Mouse (Mus musculus): ENCODE results near the gene H3f3b. TPM values are rescaled to one million over a fixed set of nuclear protein-coding genes. Genes with fewer than 3 reads are reported as not detected.
A peak's percentile ranks its signal among the peaks of the same experiment; 100 is the strongest.
"Not testable (repeated sequence)": the region's sequence is repeated elsewhere in the genome, so short reads cannot be mapped to it uniquely, and the experiment has no call there.

The H3f3b gene
- polyA plus RNA-seq, 1 experiment from 2014 or later: 2,300 TPM

DNA sequence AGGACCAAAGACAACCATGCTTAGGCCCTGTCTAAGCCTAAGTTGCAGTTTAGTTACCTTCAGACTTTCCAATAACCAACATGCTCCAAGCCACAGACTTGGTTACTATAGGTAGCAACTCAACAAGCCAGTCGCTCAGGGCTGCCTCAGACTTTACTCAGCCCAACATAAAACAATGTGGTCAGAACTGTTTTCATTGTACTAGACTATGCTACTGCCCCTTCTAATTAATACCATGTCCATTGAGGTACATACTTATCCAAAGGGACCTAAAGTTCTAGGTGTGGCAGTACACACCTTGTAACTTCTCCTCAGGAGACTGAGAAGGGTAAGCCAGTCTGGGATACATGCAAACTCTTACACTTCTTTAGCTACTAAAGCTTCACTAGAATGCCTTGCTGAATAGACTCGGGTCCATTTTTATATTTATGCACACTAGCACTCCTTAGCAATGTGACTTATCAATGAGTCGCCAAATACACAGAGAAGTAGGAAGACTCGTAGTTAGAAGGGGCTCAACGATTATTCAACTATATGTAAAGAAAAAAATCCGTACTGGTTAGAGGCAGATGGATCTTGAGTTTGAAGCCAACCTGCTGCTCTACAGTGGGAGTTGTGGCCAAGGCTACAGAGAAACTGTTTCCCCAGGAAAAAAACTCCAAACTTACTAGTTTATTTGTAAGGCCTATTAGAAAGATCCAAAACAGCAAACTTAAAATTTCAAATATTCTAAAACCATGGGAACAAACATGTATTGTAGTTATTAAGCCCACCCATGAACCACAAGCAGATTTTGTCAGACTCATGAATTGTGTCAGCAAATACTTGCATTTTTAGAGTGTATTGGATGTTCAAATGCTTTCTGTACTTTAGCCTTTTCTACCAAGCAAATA lies 6.2 kb downstream of the H3f3b start:
- Histone ChIP-seq H3K4me3 (ENCODE audit: low read depth, low read length) (no peak overlapping the region), H3K27ac (replicated peaks; ENCODE audit: low read depth, low read length) (no peak overlapping the region), H3K4me1 (ENCODE audit: control insufficient read depth, insufficient read depth, low read length) (no peaks in the 10 kb centered on the region), H3K4me2 (ENCODE audit: low read depth, severe bottlenecking) (peak overlapping the region; percentile 44; the same call in 1 of the 2 replicates), H3K9me3 (ENCODE audit: control insufficient read depth, low read length) (no peaks in the 10 kb centered on the region), H3K27me3 (ENCODE audit: control insufficient read depth, insufficient read depth, low read length) (no peaks in the 10 kb centered on the region), H3K36me3 (ENCODE audit: control insufficient read depth, insufficient read depth, low read length) (no peaks in the 10 kb centered on the region), H3K9ac (ENCODE audit: low read length) (no peak overlapping the region)
- 83% methylated on average over 6 of the region's 6 CpGs for WGBS
- ATAC-seq (ENCODE audit: insufficient number of reproducible peaks, low FRiP score, low TSS enrichment, low read depth): no peak
- peak; percentile 51 for DNase-seq (ENCODE audit: low spot score)

DNA sequence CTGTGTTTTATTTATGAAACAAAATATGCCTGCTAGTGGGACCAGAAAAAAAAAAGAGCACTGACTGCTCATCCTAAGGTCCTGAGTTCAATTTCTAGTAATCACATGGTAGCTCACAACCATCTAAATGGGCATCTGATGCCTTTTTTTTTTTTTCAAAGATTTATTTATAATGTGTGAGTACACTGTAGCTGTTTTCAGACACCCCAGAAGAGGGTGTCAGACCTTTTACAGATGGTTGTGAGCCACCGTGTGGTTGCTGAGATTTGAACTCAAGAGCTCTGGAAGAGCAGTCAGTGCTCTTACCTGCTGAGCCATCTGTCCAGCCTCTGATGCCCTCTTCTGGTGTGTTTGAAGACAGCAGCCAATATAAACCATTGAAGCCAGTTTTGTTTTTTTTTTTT lies 7.2 kb downstream of the H3f3b start:
- Histone ChIP-seq H3K27ac (replicated peaks; ENCODE audit: low read depth, low read length) (no peak overlapping the region), H3K27me3 (ENCODE audit: control insufficient read depth, insufficient read depth, low read length) (no peaks in the 10 kb centered on the region), H3K4me2 (ENCODE audit: low read depth, severe bottlenecking) (no peak overlapping the region), H3K9ac (ENCODE audit: low read length) (no peak overlapping the region), H3K4me3 (ENCODE audit: low read depth, low read length) (no peak overlapping the region), H3K4me1 (ENCODE audit: control insufficient read depth, insufficient read depth, low read length) (no peaks in the 10 kb centered on the region), H3K36me3 (ENCODE audit: control insufficient read depth, insufficient read depth, low read length) (no peaks in the 10 kb centered on the region), H3K9me3 (ENCODE audit: control insufficient read depth, low read length) (no peaks in the 10 kb centered on the region)
- no peak for ATAC-seq (ENCODE audit: insufficient number of reproducible peaks, low FRiP score, low TSS enrichment, low read depth)
- peak; percentile 47 for DNase-seq (ENCODE audit: low spot score)
- WGBS: 52% methylated on average over 1 of the region's 1 CpGs

DNA sequence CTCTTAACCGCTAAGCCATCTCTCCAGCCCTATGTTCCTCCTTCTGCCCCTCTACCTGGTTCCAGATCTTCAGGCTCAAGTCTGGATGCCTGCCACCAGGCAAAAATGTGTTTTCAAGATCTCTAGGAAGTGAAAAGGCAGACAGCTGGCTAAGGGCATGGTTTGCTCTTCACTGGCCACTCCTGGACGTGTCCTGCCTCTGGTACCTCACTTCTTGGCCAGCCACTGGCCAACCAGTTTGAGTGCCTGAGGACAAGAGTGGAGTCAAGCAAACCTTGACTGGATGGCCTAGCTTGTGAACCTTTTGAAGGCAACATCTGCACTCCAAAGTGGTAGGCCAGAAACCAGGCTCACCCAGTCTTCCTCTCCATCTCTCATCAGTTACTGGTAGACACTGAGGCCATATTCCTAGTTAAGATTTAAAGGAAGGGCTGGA lies 7.8 kb downstream of the H3f3b start:
- Histone ChIP-seq H3K9ac (ENCODE audit: low read length) (no peak overlapping the region), H3K4me3 (ENCODE audit: low read depth, low read length) (no peak overlapping the region), H3K9me3 (ENCODE audit: control insufficient read depth, low read length) (no peaks in the 10 kb centered on the region), H3K36me3 (ENCODE audit: control insufficient read depth, insufficient read depth, low read length) (no peaks in the 10 kb centered on the region), H3K4me1 (ENCODE audit: control insufficient read depth, insufficient read depth, low read length) (no peaks in the 10 kb centered on the region), H3K27ac (replicated peaks; ENCODE audit: low read depth, low read length) (no peak overlapping the region), H3K4me2 (ENCODE audit: low read depth, severe bottlenecking) (no peak overlapping the region), H3K27me3 (ENCODE audit: control insufficient read depth, insufficient read depth, low read length) (no peaks in the 10 kb centered on the region)
- WGBS: 88% methylated on average over 2 of the region's 2 CpGs
- DNase-seq (ENCODE audit: low spot score) (peak; percentile 53), ATAC-seq (ENCODE audit: insufficient number of reproducible peaks, low FRiP score, low TSS enrichment, low read depth) (no peak)

DNA sequence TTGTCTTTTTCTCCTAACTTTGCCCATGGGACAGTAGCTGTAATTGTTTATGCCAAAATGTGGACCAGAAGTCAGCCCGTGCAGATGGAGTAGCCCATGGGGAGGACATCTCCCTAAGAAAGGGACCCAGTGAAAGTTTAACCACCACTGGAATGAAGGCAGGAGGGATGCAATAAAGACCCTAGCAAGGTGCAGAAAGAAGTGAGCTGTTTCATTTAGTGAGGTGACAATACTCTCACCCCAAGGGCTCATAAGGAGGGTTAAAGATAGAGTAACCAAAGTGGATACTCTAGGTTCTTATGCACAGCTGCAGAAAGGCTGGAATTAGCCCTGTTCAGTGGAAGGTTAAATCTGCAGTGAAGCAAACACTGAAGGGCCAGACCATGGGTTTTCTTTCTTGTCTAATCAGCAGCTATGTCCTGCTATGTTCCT lies 8.4 kb downstream of the H3f3b start:
- H3K36me3 ChIP-seq (ENCODE audit: control insufficient read depth, insufficient read depth, low read length): no peaks in the 10 kb centered on the region
- no peaks in the 10 kb centered on the region for H3K27me3 ChIP-seq (ENCODE audit: control insufficient read depth, insufficient read depth, low read length)
- H3K27ac ChIP-seq (replicated peaks; ENCODE audit: low read depth, low read length): no peak overlapping the region
- no peak overlapping the region for H3K4me2 ChIP-seq (ENCODE audit: low read depth, severe bottlenecking)
- DNase-seq (ENCODE audit: low spot score) (no peak), ATAC-seq (ENCODE audit: insufficient number of reproducible peaks, low FRiP score, low TSS enrichment, low read depth) (no peak)
- no peak overlapping the region for H3K4me3 ChIP-seq (ENCODE audit: low read depth, low read length)
- no peaks in the 10 kb centered on the region for H3K4me1 ChIP-seq (ENCODE audit: control insufficient read depth, insufficient read depth, low read length)
- 57% methylated on average over 1 of the region's 1 CpGs for WGBS
- no peak overlapping the region for H3K9ac ChIP-seq (ENCODE audit: low read length)
- H3K9me3 ChIP-seq (ENCODE audit: control insufficient read depth, low read length): no peaks in the 10 kb centered on the region

DNA sequence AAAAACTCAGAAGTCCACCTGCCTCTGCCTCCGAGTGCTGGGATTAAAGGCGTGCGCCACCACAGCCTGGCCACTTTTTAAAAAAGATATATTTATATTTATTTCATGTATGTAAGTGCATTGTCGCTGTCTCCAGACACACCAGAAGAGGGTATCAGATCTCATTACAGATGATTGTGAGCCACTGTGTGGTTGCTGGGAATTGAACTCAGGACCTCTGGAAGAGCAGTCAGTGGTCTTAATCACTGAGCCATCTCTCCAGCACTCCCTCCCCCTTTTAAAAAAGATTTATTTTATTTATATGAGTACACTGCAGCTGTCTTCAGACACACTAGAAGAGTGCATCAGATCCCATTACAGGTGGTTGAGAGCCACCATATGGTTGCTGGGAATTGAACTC lies 8.9 kb downstream of the H3f3b start:
- not testable (repeated sequence) for H3K27me3 ChIP-seq (ENCODE audit: control insufficient read depth, insufficient read depth, low read length); DNase-seq (ENCODE audit: low spot score); H3K27ac ChIP-seq (replicated peaks; ENCODE audit: low read depth, low read length); H3K4me1 ChIP-seq (ENCODE audit: control insufficient read depth, insufficient read depth, low read length); H3K4me3 ChIP-seq (ENCODE audit: low read depth, low read length); H3K9ac ChIP-seq (ENCODE audit: low read length); H3K36me3 ChIP-seq (ENCODE audit: control insufficient read depth, insufficient read depth, low read length); H3K9me3 ChIP-seq (ENCODE audit: control insufficient read depth, low read length); ATAC-seq (ENCODE audit: insufficient number of reproducible peaks, low FRiP score, low TSS enrichment, low read depth); H3K4me2 ChIP-seq (ENCODE audit: low read depth, severe bottlenecking)
- 91% methylated on average over 4 of the region's 4 CpGs for WGBS

DNA sequence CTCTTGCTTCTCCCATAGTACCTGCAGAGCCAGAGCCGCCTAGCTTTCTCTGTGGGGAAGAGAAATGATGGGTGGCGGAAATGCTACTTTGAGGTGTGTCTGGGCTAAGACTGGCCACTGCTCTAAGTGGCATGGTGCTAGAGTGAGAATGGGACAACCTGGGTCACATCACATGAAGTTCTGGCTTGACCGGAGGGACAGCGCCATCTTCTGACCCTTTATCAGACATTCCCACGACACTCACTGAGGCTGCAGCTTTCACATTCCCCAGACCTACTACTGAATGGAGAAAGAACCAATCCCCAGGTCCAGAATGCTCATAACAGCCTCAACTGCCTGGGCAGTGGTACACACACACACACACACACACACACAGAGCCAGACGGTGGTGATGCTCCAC lies 9.7 kb downstream of the H3f3b start:
- Histone ChIP-seq H3K4me2 (ENCODE audit: low read depth, severe bottlenecking) (no peak overlapping the region), H3K36me3 (ENCODE audit: control insufficient read depth, insufficient read depth, low read length) (no peaks in the 10 kb centered on the region), H3K4me3 (ENCODE audit: low read depth, low read length) (no peak overlapping the region), H3K9me3 (ENCODE audit: control insufficient read depth, low read length) (no peaks in the 10 kb centered on the region), H3K27ac (replicated peaks; ENCODE audit: low read depth, low read length) (no peak overlapping the region), H3K9ac (ENCODE audit: low read length) (no peak overlapping the region), H3K4me1 (ENCODE audit: control insufficient read depth, insufficient read depth, low read length) (no peaks in the 10 kb centered on the region), H3K27me3 (ENCODE audit: control insufficient read depth, insufficient read depth, low read length) (no peaks in the 10 kb centered on the region)
- peak; percentile 57 for DNase-seq (ENCODE audit: low spot score)
- no peak for ATAC-seq (ENCODE audit: insufficient number of reproducible peaks, low FRiP score, low TSS enrichment, low read depth)
- 27% methylated on average over 6 of the region's 6 CpGs for WGBS

DNA sequence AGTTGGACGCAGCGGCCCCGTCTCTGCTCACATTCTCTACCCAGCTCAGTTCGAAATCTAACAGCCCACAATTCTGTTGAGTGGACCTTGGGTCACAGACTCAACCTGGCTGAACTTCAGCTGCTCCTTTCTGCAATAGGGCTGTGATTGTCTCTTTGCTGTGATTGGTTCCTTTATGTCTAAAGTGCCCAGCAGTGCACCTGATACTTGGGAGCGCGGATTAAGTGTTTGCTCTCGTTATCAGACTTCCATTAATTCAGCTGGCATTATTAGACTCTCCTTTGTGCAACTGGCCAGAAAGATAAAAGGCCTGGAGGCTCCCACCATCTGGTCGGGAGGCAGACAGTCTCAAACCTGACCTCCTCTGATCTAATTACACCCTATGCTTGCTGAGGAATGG lies 12.9 kb downstream of the H3f3b start:
- Histone ChIP-seq H3K36me3 (ENCODE audit: control insufficient read depth, insufficient read depth, low read length) (0 out of 2 replicates have a peak, but pooled peaks cover 3% of the 10 kb centered on the region), H3K9me3 (ENCODE audit: control insufficient read depth, low read length) (no peaks in the 10 kb centered on the region), H3K9ac (ENCODE audit: low read length) (no peak overlapping the region), H3K4me1 (ENCODE audit: control insufficient read depth, insufficient read depth, low read length) (peaks cover 5% of the 10 kb centered on the region), H3K27ac (replicated peaks; ENCODE audit: low read depth, low read length) (no peak overlapping the region), H3K27me3 (ENCODE audit: control insufficient read depth, insufficient read depth, low read length) (no peaks in the 10 kb centered on the region), H3K4me2 (ENCODE audit: low read depth, severe bottlenecking) (no peak overlapping the region), H3K4me3 (ENCODE audit: low read depth, low read length) (no peak overlapping the region)
- ATAC-seq (ENCODE audit: insufficient number of reproducible peaks, low FRiP score, low TSS enrichment, low read depth) (no peak), DNase-seq (ENCODE audit: low spot score) (no peak)
- 65% methylated on average over 8 of the region's 8 CpGs for WGBS

DNA sequence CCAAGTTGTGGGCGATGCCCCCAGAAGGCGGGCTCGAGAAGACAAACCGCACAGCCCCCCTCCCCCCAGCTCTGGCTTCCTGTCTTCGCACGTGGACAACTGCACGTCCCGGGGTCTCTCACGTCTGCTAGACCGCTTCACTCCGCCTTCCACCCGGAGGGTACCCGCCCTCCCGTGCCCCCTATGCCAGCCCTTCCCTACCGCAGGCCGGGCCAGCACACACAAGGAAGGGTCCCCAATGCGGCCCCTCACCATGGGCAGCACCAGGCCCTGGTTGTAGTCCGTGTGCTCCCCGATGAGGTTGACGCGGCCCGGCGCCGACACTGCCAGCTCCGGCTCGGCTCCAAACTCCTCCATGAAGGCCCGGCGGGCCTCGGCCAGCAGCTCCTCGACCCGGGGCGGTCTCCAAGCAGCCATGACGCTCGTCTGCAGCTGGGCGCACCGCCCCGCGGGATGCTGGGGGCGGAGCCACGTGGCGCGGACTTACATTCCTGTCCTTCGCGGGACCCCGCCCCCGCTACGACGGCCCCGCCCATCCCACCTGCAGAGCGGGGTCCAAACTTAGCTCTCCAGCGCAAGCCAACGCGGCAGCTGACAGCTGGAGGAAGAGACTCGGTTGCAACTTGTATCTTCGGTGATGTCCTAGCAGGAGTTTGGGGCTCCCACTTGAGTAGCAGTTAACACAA lies 15.4 kb downstream of the H3f3b start, which contains the start of gene Galk1:
TSS of gene Galk1 (minus strand) at position 458 of the 686 bp plus-strand sequence.
- Histone ChIP-seq H3K4me1 (ENCODE audit: control insufficient read depth, insufficient read depth, low read length) (peaks cover 8% of the 10 kb centered on the region), H3K36me3 (ENCODE audit: control insufficient read depth, insufficient read depth, low read length) (peaks cover 3% of the 10 kb centered on the region; the same call in 1 of the 2 replicates), H3K4me3 (ENCODE audit: low read depth, low read length) (peak within 1 kb of the TSS; percentile 62), H3K9me3 (ENCODE audit: control insufficient read depth, low read length) (no peaks in the 10 kb centered on the region), H3K27me3 (ENCODE audit: control insufficient read depth, insufficient read depth, low read length) (no peaks in the 10 kb centered on the region), H3K9ac (ENCODE audit: low read length) (peak within 1 kb of the TSS; percentile 86), H3K4me2 (ENCODE audit: low read depth, severe bottlenecking) (peak within 1 kb of the TSS; percentile 80), H3K27ac (replicated peaks; ENCODE audit: low read depth, low read length) (peak within 1 kb of the TSS; percentile 90)
- DNase-seq (ENCODE audit: low spot score): peak; percentile 95
- peak; percentile 89 for ATAC-seq (ENCODE audit: insufficient number of reproducible peaks, low FRiP score, low TSS enrichment, low read depth)
- WGBS: under 1% methylated on average over 55 of the region's 55 CpGs

All from limb, embryonic 11.5 days (tissue).